Mouse (Mus musculus) layer of hippocampus, adult 2 months (tissue): ENCODE measurements at regions not wholly inside any gene's neighbourhood (a gene's known extent, or its start where the extent isn't known, plus 50 kb on each side); places are given as distances from the start of the nearest gene placed in this dataset.

ENCODE experiments used
- DNase-seq, 2 experiments: peaks; one replicate each; pipeline ENCODE4 v3.0.0; 2022; ENCODE audit warnings: low spot score in 2 of 2
- H3K27ac ChIP-seq: fragments of 200-600 bp; 2 replicates; pipeline ENCODE4 v1.8.1; 2022
- H3K4me3 ChIP-seq: fragments of 200-600 bp; 2 replicates; pipeline ENCODE4 v1.8.1; 2022; ENCODE audit warnings: mild to moderate bottlenecking
- CTCF ChIP-seq: fragments of 200-600 bp; conservative IDR thresholded peaks from 2 replicates; pipeline ENCODE4 v1.8.1; 2022; ENCODE audit warnings: antibody characterized with exemption, mild to moderate bottlenecking, moderate library complexity

DNA sequence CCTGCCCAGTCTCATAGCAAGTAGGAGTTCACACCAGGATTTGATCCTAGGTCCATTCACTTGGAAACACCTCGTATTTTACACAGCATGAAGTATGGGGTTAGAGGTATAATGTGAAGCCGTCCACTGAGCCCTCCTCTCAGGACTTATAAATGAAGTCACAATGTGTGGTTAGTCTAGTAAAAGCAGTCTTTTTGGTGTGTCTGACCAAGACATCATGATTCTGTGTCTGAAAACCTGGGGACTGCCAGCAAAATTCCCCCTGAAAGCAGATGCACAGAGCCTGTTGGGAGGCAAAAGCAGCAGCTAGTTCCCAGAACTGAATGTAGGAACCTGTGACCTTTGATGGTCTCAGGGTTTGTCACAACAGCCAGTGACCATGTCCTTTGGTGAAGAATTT lies 91.0 kb upstream of the Ccnd2 start:
- DNase-seq, result no peak
- no peak for TF ChIP-seq CTCF
- Histone ChIP-seq H3K4me3 (no peak overlapping the region), H3K27ac (no peak overlapping the region)

DNA sequence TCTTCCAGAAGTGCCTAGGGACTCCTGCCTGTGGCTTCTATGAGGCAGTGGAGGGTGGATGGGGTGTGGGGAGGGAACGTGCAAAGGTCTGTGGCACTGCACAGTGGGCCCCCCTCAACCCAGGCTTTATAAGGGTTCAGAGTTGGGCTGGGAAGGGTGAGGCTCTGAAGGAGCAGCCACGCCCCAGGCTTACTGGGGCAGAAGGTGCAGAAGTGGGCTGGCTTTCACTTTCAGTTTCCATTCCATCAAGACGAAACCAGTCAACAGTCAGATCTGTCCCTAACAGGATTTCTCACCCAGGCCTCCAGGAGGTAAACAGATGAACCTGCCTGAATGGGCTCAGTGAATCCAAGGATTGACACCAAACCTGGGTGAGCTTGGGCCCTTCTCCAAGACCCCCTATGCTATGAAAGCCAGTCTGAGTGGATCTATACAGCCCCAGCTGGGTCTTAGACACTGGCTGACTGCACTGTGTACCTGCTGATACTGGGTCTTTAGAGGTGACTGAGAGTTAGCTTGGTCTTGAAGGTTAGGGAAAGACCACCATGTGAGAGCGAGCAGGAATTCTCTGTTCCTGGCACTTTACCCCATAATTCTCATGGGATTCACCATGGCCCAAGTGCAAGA lies 93.9 kb upstream of the Ccnd2 start:
- TF ChIP-seq CTCF, result no peak
- Histone ChIP-seq H3K4me3 (no peak overlapping the region), H3K27ac (no peak overlapping the region)
- no peak for DNase-seq

DNA sequence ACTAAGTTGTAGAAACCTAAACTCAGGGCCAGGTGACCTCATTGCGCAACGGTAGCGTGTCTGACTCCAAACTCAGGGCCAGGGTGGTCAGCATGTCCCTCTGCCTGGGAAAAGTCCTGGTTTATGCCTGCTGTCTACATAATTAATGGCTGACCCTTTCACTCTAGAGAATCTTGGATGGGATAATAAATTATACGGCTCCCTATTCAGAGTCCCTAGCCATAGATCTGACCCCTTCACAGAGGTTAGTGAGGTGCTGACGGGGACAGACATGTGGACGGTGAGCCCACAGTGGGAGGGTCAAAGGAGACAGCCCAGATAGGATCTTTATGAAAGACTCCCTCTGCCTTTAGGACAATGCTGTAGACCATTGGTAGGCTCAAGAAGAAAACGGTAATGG lies 94.7 kb upstream of the Ccnd2 start:
- H3K27ac ChIP-seq, result no peak overlapping the region
- no peak overlapping the region for H3K4me3 ChIP-seq
- DNase-seq, result no peak

DNA sequence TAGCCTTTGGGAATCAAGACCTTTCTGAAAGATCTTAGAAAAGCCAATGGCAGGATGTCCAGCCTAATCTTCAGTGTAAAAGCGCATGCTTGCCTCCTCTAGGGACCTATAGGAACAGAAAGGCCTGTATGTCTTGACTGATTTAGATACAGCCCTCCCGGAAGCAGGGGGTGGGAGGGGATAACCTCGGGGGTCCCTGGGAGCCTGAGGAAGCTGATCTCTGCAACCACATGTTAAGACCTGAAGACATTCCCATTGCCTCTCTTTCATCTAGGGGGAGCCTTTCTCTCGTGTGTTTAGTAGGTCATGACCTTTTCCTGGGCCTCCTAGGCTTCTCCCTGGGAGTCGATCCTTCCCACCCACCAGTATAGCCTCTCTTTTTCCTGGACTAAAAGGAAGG lies 95.3 kb upstream of the Ccnd2 start:
- H3K4me3 ChIP-seq, result no peak overlapping the region
- H3K27ac ChIP-seq, result no peak overlapping the region
- DNase-seq, result no peak
- TF ChIP-seq CTCF, result no peak

More for the DNA sequence above, 94.7 kb upstream of the Ccnd2 start:
- no peak for TF ChIP-seq CTCF

DNA sequence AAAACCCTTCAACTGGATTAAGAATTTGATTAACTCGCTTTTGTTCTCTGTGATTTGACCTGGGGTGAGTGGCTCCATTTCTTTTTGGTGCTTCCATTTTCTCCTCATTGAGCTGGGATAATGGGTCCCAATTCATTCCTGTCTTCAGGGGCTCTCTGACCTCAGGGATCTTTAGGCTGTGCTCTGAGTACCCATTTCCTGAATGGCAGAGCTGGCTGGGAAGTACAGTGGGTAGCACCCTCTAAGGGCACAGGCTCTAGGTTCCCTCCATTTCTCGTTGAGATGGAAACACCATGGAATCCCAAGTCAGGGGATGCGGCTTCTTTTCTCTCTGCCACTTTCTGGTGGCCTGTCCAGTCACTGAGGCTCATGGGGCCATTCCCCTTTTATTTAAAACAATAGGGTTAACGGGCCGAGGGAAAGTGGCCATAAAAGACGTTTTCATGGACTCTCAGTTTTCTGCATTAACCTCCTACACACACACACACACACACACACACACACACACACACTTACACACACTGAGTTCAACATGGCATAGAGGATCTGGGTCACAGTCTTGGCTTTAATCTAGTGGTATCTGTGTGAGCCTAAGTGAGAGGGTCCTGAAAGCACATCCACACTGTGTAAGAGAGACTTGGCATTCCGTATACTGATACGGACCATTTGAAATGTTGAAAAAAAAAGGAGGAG lies 98.3 kb upstream of the Ccnd2 start:
- H3K27ac ChIP-seq, result no peak overlapping the region
- TF ChIP-seq CTCF, result no peak
- no peak overlapping the region for H3K4me3 ChIP-seq
- DNase-seq, result no peak

DNA sequence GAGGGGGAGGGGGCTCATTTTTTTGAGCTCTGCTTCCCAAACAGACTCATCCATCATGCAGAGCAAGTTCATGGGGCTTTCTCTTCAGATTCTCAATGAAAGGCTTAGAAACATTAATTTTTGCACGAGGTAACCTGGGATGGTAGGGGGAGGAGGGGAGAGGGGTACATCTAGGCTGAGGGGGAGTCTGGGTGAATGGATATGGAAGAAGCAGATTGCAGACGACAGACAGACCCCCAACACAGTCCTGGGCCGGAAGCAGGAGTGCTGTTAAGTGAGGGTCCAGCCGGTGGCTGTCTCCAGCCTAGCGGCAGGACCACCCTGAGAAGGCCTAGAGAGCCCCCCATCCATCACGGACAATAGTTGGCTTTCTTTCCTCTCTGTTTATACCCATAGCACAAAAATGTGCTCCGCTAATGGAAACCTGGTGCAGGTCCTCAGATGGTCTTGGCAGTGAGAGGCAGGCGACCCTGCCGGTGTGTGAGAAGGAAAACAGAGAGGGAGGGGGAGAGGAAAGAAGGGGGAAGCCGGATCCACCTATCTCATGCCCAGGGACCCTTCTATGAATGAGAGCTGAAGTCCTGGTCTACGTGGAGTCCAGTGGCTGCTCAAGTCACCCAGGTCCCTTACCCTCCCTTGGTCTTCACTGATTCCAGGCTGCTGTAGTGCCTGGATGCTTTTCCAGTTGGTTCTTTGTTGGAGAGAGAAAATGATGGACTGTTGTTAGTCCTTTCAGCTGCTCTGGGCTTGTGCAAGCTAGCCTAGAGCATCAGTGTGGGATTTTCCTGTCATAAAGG lies 99.1 kb upstream of the Ccnd2 start:
- DNase-seq, result no peak
- H3K27ac ChIP-seq, result no peak overlapping the region
- no peak for TF ChIP-seq CTCF
- H3K4me3 ChIP-seq, result no peak overlapping the region

DNA sequence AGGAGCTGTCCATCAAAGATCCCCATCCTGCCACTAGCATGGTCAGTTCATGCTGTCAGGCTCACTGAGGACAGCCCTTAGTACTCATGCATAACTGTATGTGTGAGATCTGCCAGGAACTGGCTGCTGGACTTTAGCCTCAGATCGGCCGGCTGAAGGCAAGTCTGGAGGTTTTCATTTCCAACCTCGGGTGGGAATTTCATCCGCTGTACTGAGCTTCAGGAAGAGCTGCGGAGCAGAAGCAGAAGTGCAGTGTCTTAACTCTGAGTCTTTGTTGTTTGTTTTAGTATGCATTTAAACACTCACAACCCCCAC lies 99.6 kb upstream of the Ccnd2 start:
- DNase-seq, result no peak
- TF ChIP-seq CTCF, result no peak
- H3K27ac ChIP-seq, result no peak overlapping the region
- H3K4me3 ChIP-seq, result no peak overlapping the region

DNA sequence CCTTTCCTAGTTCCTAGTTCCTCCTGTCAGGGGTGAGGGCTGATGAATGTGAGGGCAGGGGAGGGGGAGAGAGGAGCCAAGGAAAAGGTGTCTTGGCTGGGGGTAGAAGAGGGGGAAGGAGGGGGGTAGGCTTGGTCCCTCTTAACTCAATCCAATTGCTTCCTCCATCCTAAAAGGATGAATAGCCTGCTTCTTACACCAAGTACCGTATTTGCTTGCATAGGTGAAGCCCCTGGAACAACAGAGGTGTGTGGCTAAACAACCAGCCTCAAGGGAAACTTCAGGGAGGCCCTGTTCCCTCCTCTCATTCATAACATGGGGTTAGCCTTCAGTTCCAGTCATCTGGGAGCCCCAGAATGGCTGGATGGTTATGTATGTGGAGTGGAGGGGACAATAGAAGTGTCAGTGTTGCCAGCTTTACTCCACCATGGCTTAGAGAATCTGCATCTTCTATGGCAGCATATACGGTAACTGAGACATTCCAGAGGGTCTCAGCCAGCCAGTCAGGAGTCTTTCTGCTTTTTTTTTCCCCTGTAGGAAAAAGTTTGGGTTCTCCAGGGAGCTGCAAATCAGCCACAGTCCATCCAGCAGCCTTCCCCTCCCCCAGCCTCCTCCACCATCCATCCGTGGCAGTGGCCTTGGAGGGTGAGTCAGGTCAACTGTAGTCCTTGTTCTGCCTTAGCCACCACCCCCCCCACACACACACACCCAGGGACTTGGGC lies 100.2 kb upstream of the Ccnd2 start:
- no peak for TF ChIP-seq CTCF
- DNase-seq, result no peak
- no peak overlapping the region for H3K27ac ChIP-seq
- H3K4me3 ChIP-seq, result no peak overlapping the region

DNA sequence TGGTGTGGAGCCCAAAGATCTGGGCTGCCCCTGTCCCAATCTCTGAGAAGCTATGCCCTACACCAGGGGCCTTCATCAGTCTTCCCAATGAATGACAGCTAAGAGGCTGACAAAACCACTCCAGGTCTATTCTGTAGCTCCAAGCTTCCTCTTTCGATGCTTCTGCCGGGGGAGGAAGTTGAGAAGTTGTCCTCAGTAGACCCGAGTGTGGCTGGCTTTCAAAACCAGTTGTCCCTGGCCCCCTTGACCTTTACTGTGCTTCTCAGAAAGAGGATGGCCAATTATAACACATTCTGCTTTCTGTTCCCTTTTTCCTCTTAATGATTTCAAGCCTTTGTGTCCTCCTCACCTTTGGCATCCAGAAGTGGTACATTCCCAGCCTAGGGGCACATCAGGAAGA lies 101.9 kb upstream of the Ccnd2 start:
- no peak for DNase-seq
- H3K27ac ChIP-seq, result no peak overlapping the region
- no peak overlapping the region for H3K4me3 ChIP-seq
- no peak for TF ChIP-seq CTCF

DNA sequence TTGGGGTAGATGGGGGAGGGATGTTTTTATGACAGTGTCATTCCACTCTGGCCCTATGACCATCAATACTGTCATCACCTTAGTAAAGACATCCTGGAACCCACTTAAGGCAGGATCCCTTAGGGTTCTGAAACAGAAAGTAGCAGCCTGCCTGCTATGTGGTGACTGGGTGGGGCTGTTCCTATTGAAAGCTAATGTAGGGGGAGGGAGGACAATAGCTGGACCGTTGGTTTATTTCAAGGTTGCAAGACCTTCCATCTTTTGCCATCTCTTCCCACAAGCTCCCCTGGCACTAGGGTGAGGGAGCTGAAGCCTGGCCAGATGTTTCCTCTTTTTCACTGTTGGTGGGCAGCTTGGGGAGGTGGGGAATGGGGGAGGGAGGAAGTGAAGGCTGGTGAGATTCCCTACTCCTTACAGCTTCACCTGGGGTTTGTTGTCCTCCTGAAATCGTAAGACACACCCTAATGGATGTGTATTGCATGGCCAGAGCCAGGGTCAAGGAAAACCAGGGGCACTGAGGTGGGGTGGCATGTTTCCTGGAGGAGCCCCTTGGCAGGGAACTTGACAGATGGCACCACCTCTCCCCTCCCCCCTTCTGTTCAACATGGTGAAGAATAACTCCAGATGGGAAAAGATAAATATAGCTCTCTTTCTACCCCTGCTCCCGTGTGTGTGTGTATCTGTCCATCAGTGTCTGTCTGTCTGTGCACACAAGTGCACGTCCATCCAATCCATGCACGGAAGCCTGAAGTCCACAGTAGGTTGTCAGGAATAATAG lies 112.1 kb upstream of the Ccnd2 start:
- Histone ChIP-seq H3K27ac (no peak overlapping the region), H3K4me3 (no peak overlapping the region)
- no peak for DNase-seq
- no peak for TF ChIP-seq CTCF

DNA sequence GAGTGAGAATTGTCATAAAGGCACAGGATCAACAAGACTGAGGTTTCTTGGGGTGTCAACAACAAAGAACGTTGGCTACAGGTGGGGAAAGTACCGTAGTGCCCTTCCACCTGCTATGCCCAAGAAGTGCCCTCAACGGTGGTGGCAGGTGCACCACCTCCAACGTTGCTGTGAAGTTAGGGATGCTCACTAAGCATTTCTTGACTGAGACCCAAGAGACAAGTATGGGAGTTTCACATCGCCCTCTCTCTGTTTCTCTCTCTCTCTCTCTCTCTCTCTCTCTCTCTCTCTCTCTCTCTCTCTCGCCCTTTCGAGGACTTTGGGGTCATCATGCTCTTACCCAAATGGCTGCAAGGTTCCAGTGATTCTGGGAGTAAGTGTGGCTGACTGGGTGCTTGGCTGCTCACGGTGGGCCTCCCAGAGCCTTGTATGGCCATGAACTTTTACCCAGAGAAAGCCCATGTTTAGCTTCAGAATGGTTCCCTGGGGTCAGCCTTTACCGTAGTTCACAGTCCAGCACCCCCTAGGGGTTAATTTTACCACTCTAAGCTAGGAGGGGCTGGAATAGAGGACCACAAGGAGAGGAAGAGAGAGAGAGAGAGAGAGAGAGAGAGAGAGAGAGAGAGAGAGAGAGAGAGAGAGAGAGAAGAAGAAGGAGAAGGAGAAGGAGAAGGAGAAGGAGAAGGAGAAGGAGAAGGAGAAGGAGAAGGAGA lies 113.2 kb upstream of the Ccnd2 start:
- no peak for TF ChIP-seq CTCF
- H3K4me3 ChIP-seq, result no peak overlapping the region
- no peak overlapping the region for H3K27ac ChIP-seq
- DNase-seq, result no peak
